Mouse (Mus musculus): ENCODE data around the gene Akt1.

Gene Akt1

DNA sequence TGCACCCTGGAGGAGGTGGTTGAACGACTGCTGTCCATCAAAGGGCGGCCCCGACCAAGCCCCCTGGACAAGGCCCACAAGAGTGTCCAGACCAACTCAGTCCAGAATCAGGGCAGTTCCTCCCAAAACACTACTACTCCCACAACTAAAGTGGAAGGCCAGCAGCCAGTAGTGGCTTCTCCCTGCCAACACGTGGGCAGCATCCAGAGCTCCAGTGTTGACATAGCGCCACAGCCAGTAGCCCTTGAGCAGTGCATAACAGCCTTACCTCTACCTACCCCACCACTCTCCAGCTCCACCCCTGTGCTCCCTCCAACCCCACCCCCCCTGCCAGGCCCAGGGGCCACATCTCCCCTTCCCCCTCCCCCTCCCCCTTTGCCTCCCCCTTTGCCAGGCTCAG, 70.7 kb downstream of the Akt1 start:
- no peak for DNase-seq (ENCODE audit: extremely low read depth, low read depth, low spot score)
